Mouse (Mus musculus) embryonic facial prominence, embryonic 15.5 days (tissue): ENCODE measurements at regions not wholly inside any gene's neighbourhood (a gene's known extent, or its start where the extent isn't known, plus 50 kb on each side); places are given as distances from the start of the nearest gene placed in this dataset.

ENCODE experiments used
- ATAC-seq: fragments of 200-750 bp; cut with Nextera tagmentation; 2 replicates; pipeline ENCODE4 v1.8.0; 2017; ENCODE audit warnings: low read depth, moderate TSS enrichment; ENCODE audit not compliant: insufficient number of reproducible peaks, low FRiP score, low TSS enrichment
- H3K27ac ChIP-seq: fragments of 300-500 bp; sonication (generic); replicated peaks from 2 replicates; pipeline ENCODE4 v1.5.1; 2015; ENCODE audit warnings: mild to moderate bottlenecking, inconsistent platforms
- H3K27me3 ChIP-seq: fragments of 300-500 bp; sonication (generic); 2 replicates; pipeline ENCODE4 v1.6.1; 2015; ENCODE audit warnings: inconsistent platforms
- H3K36me3 ChIP-seq: fragments of 300-500 bp; sonication (generic); 2 replicates; pipeline ENCODE4 v1.6.1; 2015; ENCODE audit warnings: mild to moderate bottlenecking, inconsistent platforms
- H3K4me1 ChIP-seq: fragments of 300-500 bp; sonication (generic); 2 replicates; pipeline ENCODE4 v1.6.1; 2015; ENCODE audit warnings: inconsistent platforms
- H3K4me2 ChIP-seq: fragments of 300-500 bp; sonication (generic); replicated peaks from 2 replicates; pipeline ENCODE4 v1.6.1; 2015; ENCODE audit warnings: mild to moderate bottlenecking, inconsistent platforms
- H3K4me3 ChIP-seq: fragments of 300-500 bp; sonication (generic); replicated peaks from 2 replicates; pipeline ENCODE4 v1.5.1; 2015; ENCODE audit warnings: mild to moderate bottlenecking, inconsistent platforms
- H3K9ac ChIP-seq: fragments of 300-500 bp; sonication (generic); 2 replicates; pipeline ENCODE4 v1.6.1; 2015; ENCODE audit warnings: inconsistent platforms
- H3K9me3 ChIP-seq: fragments of 300-500 bp; sonication (generic); replicated peaks from 2 replicates; pipeline ENCODE4 v1.6.1; 2016; ENCODE audit warnings: inconsistent platforms
- WGBS: fragments of 180-500 bp; shearing (Covaris S2); methylation state at CpG from one replicate; pipeline ENCODE4 v1.1.7; 2015; 5-methylcytosine and 5-hydroxymethylcytosine counted together

DNA sequence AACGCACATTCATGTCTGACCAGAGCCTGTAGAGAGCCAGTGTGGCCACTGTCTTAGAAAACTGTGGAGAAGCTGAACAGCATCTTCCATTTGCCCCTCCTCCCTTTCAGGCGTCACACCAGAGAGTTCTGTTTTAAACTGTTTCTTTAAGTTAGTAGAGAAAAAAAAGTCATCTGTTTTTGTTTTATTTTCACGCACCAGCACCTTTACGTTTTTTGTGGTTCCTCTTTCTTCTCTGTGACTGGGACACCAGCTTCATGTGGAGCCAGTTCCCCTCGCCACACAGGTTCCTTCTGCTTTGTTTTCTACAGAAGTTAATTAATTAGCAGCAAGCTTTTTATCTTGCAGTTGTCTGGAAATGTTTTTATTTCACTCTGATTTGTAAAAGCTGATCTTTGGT, 69.4 kb upstream of the Nck2 start:
- H3K4me3 ChIP-seq: no peak overlapping the region
- ATAC-seq: no peak
- H3K9me3 ChIP-seq: no peaks in the 10 kb centered on the region
- no peaks in the 10 kb centered on the region for H3K36me3 ChIP-seq
- no peak overlapping the region for H3K4me2 ChIP-seq
- no peak overlapping the region for H3K9ac ChIP-seq
- no peak overlapping the region for H3K27ac ChIP-seq
- H3K4me1 ChIP-seq: no peaks in the 10 kb centered on the region
- WGBS: 35% methylated on average over 5 of the region's 5 CpGs
- H3K27me3 ChIP-seq: no peaks in the 10 kb centered on the region

DNA sequence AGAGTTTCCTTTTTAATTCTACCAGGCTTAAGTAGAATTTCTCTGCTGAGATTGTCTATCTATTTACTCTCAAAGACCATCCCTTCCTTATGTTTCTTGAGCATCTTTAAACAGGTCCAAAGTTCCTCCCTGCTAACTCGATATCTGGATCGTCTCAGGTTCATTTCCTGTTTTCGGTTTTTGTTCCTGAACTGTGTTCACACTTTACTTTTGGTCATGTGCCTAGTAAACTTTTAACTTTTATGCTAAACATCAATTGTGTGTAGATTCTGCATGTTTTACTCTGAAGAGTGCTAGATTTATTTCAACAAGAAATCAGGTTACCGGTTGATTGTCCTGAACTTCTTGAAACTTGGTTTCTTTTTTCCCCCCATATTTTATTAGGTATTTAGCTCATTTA, 68.5 kb upstream of the Nck2 start:
- H3K36me3 ChIP-seq: no peaks in the 10 kb centered on the region
- no peak overlapping the region for H3K27ac ChIP-seq
- ATAC-seq: no peak
- no peak overlapping the region for H3K4me3 ChIP-seq
- no peaks in the 10 kb centered on the region for H3K9me3 ChIP-seq
- no peak overlapping the region for H3K9ac ChIP-seq
- WGBS: 89% methylated on average over 4 of the region's 4 CpGs
- no peaks in the 10 kb centered on the region for H3K4me1 ChIP-seq
- no peak overlapping the region for H3K4me2 ChIP-seq
- no peaks in the 10 kb centered on the region for H3K27me3 ChIP-seq

DNA sequence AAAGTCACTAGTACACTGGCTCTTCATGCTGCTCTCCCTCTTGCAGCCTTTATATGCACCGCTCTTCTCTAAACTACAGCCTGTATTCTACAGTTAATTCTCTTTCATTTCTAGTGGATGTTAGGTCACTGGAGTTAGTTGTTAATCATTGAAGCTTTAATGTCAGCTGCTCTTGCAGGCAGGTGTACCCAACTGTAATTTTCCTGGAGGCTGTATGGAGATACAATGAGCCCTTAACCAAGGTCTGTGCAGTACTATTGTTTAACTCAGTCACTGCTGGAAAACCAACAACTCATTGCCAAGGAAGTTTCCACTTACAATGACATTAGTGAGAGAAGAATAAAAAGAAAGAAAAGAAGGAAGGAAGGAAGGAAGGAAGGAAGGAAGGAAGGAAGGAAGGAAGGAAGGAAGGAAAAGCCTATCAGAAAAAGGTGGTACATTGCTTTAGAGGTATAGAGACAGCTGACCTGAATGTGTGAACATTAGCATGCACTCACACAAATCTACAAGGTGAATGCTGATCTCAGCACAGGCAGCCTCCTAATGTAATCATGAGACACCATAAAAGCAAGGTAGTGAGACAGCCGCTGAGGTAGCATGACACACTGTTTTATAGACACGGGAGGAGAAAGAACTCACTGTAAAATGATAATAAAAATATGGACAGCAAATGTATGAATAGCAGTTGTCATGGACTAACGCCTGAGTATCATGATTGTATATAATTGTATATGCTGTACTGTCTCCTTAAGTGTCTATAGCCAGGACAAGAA, 66.7 kb upstream of the Nck2 start:
- Histone ChIP-seq H3K4me2 (no peak overlapping the region), H3K9ac (no peak overlapping the region), H3K27me3 (no peaks in the 10 kb centered on the region), H3K9me3 (no peaks in the 10 kb centered on the region), H3K27ac (no peak overlapping the region), H3K4me1 (no peaks in the 10 kb centered on the region), H3K36me3 (no peaks in the 10 kb centered on the region), H3K4me3 (no peak overlapping the region)
- 84% methylated on average over 4 of the region's 4 CpGs for WGBS
- ATAC-seq: no peak

DNA sequence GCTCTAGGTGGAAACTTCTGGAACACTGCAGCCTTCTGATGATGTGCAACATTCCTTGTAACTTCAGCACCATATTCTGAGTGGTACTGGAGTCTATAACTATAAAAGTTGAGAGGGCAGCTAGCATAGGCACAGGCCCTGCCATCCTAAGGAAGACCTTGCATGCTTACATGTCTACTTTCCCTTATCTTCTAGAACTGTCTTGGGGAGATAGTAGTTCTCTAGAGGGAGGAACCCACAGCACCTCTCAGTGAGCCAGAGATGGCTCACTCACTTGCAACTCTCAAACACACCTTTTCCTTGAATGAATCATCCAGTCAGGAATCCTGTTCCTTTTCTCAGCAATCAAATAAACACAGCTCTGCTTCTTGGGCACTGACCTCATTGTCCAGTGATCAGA, 59.4 kb upstream of the Nck2 start:
- Histone ChIP-seq H3K27ac (no peak overlapping the region), H3K4me3 (no peak overlapping the region), H3K4me1 (no peaks in the 10 kb centered on the region), H3K9me3 (no peaks in the 10 kb centered on the region), H3K4me2 (no peak overlapping the region), H3K27me3 (no peaks in the 10 kb centered on the region), H3K9ac (no peak overlapping the region), H3K36me3 (no peaks in the 10 kb centered on the region)
- no peak for ATAC-seq

DNA sequence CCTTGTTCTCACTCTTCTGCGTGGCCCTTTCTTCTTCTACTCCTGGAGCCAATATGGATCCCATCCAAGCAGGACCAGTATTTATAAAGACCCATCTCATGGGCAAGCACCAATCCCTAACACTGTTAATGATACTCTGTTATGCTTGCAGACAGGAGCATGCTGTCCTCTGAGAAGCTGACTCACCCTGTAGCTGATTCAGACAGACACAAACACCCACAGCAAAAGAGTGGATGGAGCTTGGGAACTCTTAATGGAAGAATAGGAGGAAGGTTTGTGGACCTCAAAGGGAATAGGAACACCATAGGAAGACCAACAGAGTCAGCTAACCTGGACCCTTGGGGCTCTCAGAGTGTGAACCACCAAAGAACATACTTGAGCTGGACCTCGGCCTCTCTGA, 50.3 kb upstream of the Nck2 start:
- WGBS: 90% methylated on average over 2 of the region's 2 CpGs
- ATAC-seq: no peak
- Histone ChIP-seq H3K36me3 (no peaks in the 10 kb centered on the region), H3K9me3 (no peaks in the 10 kb centered on the region), H3K27ac (no peak overlapping the region), H3K9ac (no peak overlapping the region), H3K4me2 (no peak overlapping the region), H3K4me3 (no peak overlapping the region), H3K27me3 (no peaks in the 10 kb centered on the region), H3K4me1 (no peaks in the 10 kb centered on the region; the same call in 1 of the 2 replicates)
